Mouse (Mus musculus) hindbrain, postnatal 0 days (tissue): ENCODE results near the gene Il1r1. TPM values are rescaled to one million over a fixed set of nuclear protein-coding genes. Genes with fewer than 3 reads are reported as not detected.

Source experiments
- ATAC-seq: fragments of 200-750 bp; cut with Nextera tagmentation; 2 replicates; pipeline ENCODE4 v1.8.0; 2017; ENCODE audit warnings: mild to moderate bottlenecking, moderate TSS enrichment, moderate library complexity
- DNase-seq: peaks from one replicate; pipeline ENCODE4 v3.0.0-alpha.2; 2015; ENCODE audit warnings: low spot score
- H3K27ac ChIP-seq: fragments of 300-500 bp; sonication (generic); 2 replicates; pipeline ENCODE4 v1.5.1; 2014; ENCODE audit warnings: mild to moderate bottlenecking
- H3K27me3 ChIP-seq: fragments of 300-500 bp; sonication (generic); 2 replicates; pipeline ENCODE4 v1.6.1; 2014; ENCODE audit warnings: low read length, mixed read lengths; ENCODE audit not compliant: insufficient read depth
- H3K36me3 ChIP-seq: fragments of 300-500 bp; sonication (generic); 2 replicates; pipeline ENCODE4 v1.6.1; 2014; ENCODE audit warnings: low read length, mixed read lengths; ENCODE audit not compliant: insufficient read depth
- H3K4me1 ChIP-seq: fragments of 300-500 bp; sonication (generic); 2 replicates; pipeline ENCODE4 v1.6.1; 2014; ENCODE audit warnings: antibody characterized with exemption, low read length, mixed read lengths; ENCODE audit not compliant: insufficient read depth
- H3K4me2 ChIP-seq: fragments of 300-500 bp; sonication (generic); 2 replicates; pipeline ENCODE4 v1.6.1; 2014; ENCODE audit warnings: low read depth, mild to moderate bottlenecking, low read length, moderate library complexity, mixed read lengths
- H3K4me3 ChIP-seq: fragments of 300-500 bp; sonication (generic); 2 replicates; pipeline ENCODE4 v1.5.1; 2014; ENCODE audit warnings: low read length
- H3K9ac ChIP-seq: fragments of 300-500 bp; sonication (generic); replicated peaks from 2 replicates; pipeline ENCODE4 v1.6.1; 2014; ENCODE audit warnings: mild to moderate bottlenecking, low read length, moderate library complexity, mixed read lengths
- H3K9me3 ChIP-seq: fragments of 300-500 bp; sonication (generic); 2 replicates; pipeline ENCODE4 v1.6.1; 2016; ENCODE audit warnings: low read length, mixed read lengths
- CTCF ChIP-seq: IDR thresholded peaks from 2 replicates; pipeline ENCODE4 v1.5.1; 2016; ENCODE audit warnings: antibody characterized with exemption, control low read depth, low read depth
- WGBS: fragments of 180-500 bp; shearing (Covaris S2); extraction: QIAGEN DNeasy Blood & Tissue Kit; methylation state at CpG from one replicate; pipeline ENCODE4 v1.1.7; 2014; 5-methylcytosine and 5-hydroxymethylcytosine counted together
- polyA plus RNA-seq: library from polyadenylated mRNA; unstranded; fragments of >200 nt; fragmentation: Nextera tagmentation; extraction: Ambion mirVana; gene quantifications from 2 replicates; pipeline ENCODE4 v1.2.1, GENCODE M21; 2015
- total RNA-seq: library from RNA; depleted of rRNA; stranded (reverse); fragments of >200 nt; gene quantifications from 2 replicates; pipeline ENCODE4 v1.2.3, GENCODE M21; 2014

Il1r1 gene
- total and polyA plus RNA-seq, 2 experiments from 2014 or later, result 0.63 to 0.78 TPM

DNA sequence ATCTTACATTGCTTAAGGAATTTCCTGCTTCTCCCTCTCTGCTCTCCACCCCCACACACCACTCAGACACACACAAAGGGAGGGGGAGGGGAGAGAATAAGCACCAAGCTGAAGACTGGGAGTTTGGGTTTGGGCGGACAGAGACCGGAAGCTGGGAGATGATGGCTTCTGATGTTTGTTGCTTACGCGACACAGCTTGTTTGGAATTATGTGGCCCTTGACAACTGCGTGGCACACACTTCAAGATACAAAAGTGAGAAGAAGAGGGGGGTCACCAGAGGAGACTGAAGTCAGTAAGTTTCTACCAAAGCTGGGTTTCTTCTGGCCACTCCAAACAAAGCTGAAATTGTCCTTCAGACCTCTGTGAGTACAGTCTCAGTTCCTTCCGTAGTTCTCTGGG, 99.6 kb downstream of the Il1r1 start, which contains the start of gene Il1rl2:
Il1rl2 (plus strand) TSS at position 154 of the 400 bp plus-strand sequence.
- H3K36me3 ChIP-seq, result no peaks in the 10 kb centered on the region
- H3K27ac ChIP-seq, result no peak within 1 kb of the TSS
- H3K9ac ChIP-seq, result peak within 1 kb of the TSS; percentile 2
- H3K9me3 ChIP-seq, result no peaks in the 10 kb centered on the region
- no peak for TF ChIP-seq CTCF
- H3K4me3 ChIP-seq, result peak within 1 kb of the TSS; percentile 37
- H3K4me2 ChIP-seq, result peak within 1 kb of the TSS; percentile 75
- WGBS, result 38% methylated on average over 6 of the region's 6 CpGs
- H3K27me3 ChIP-seq, result peaks cover 19% of the 10 kb centered on the region
- DNase-seq, result no peak
- H3K4me1 ChIP-seq, result peaks cover 5% of the 10 kb centered on the region; the same call in 1 of the 2 replicates
- ATAC-seq, result no peak

DNA sequence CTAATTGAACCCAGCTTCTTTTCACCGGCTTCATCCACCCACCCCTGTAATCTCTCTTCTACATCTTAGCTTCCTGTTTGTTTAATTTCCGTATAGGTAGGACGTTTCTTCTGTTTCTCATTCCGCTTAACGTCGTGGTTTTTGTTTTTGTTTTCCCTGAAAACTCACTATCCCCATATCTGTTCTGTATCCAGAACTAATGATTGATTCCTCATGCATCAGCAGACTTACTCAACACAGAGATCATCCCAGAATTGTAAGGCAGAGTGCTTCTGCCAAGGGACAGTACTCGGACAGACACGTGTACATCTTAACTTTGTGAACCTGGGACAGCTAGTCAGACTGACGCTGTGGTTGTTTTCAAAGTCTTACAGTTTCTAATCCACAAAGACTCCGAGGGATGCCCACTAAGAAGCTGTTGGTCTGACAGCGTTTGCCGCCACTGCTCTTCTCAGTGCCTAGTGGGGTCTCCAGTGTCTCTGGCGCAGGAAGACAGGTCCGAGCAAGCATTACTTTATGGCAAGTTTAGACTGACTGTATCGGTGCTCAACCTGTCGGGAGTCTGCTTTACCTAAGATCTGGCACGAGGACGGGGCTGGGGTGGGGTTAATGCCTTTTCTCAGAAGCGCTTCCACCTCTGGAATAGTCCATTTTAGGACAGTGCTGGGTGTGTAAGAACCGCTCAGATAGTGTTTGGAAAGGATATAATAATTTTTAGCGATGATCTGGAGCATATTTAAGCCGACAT, 100.2 kb downstream of the Il1r1 start:
- 8% methylated on average over 22 of the region's 22 CpGs for WGBS
- H3K27me3 ChIP-seq, result peaks cover 19% of the 10 kb centered on the region
- H3K9me3 ChIP-seq, result no peaks in the 10 kb centered on the region
- peak overlapping the region; percentile 2 for H3K9ac ChIP-seq
- DNase-seq (peak; percentile 4), ATAC-seq (no peak)
- H3K4me3 ChIP-seq, result peak overlapping the region; percentile 37
- H3K4me2 ChIP-seq, result peak overlapping the region; percentile 75
- no peaks in the 10 kb centered on the region for H3K36me3 ChIP-seq
- no peak overlapping the region for H3K27ac ChIP-seq
- no peak for TF ChIP-seq CTCF
- peaks cover 5% of the 10 kb centered on the region; the same call in 1 of the 2 replicates for H3K4me1 ChIP-seq

DNA sequence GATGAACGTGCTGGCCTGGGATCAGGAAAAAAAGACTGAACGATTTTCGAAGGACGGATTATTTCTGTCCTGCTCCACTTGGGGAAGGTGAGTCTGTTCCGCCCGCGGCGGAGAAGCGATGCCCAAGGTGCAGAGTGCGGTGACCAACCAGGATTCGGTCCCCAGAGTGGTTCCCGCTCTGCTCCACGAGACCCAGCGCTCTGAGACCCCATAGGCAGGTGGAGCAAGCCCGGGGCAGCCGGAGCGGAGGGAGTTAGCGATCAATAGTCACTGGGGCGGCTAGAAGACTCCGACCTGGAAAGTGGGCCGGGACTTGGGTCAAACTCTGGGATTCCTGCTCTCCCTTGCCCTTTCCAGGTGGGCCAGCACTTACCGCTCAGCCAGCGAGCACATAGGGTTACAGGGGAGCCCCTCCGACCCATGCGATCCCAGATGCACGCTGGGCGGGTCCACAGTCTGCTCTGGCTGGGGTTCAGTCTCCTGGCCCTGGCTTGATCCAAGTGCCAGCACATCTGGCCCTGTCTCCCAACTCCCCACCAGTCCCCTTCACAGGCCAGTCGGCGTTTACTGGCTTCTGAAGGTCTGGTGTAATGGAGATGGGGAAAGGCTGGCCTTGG, 100.9 kb downstream of the Il1r1 start:
- H3K27ac ChIP-seq, result no peak overlapping the region
- H3K36me3 ChIP-seq, result no peaks in the 10 kb centered on the region
- H3K9ac ChIP-seq, result peak overlapping the region; percentile 2
- H3K9me3 ChIP-seq, result no peaks in the 10 kb centered on the region
- H3K4me1 ChIP-seq, result peaks cover 5% of the 10 kb centered on the region; the same call in 1 of the 2 replicates
- ATAC-seq, result no peak
- H3K27me3 ChIP-seq, result peaks cover 19% of the 10 kb centered on the region
- no peak for TF ChIP-seq CTCF
- H3K4me3 ChIP-seq, result peak overlapping the region; percentile 37
- DNase-seq, result no peak
- WGBS, result 4% methylated on average over 28 of the region's 29 CpGs
- H3K4me2 ChIP-seq, result peak overlapping the region; percentile 75

DNA sequence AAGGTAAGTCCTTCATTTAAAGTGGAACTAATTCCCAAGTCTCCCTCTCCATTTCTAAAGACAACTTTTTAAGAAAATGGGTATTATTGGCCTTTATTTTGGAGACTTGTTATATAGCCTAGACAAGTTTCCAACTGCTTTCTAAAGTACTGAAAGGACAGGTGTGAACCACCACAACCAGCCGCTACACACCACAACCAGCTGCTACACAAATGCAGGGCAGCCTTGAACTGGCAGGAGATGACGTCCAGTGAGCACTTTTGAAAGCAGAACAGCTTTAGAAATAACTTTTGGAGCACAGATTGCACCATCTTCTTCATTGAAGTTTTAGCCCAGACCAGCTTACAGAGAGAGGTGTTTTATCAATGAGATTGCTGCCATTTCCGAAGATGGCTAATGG, 102.7 kb downstream of the Il1r1 start:
- Histone ChIP-seq H3K4me1 (peaks cover 5% of the 10 kb centered on the region; the same call in 1 of the 2 replicates), H3K9ac (no peak overlapping the region), H3K4me3 (no peak overlapping the region), H3K27me3 (peaks cover 19% of the 10 kb centered on the region), H3K36me3 (no peaks in the 10 kb centered on the region), H3K4me2 (no peak overlapping the region), H3K27ac (no peak overlapping the region), H3K9me3 (no peaks in the 10 kb centered on the region)
- ATAC-seq, result no peak
- 92% methylated on average over 3 of the region's 3 CpGs for WGBS
- no peak for DNase-seq
- no peak for TF ChIP-seq CTCF

DNA sequence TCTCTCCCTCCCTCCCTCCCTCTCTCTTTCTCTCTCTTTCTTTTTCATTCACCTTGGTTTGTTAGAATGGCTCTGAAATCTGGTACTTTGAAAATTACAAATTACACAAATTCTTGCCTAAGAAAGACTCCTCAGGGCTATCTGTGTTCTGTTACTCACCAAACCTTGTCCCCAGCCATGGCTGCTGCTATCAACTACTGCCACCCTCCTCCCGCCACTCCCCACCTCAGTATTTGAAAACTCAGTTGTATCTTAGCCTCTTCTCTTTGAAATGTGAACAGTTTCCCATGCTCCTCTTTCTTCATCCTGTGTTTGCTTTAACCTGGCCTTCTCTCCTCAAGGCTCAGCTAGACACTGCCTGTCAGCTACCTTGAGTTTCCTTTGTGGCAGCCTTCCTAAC, 104.6 kb downstream of the Il1r1 start:
- DNase-seq, result no peak
- no peak for ATAC-seq
- H3K9ac ChIP-seq, result no peak overlapping the region
- peaks cover 19% of the 10 kb centered on the region for H3K27me3 ChIP-seq
- H3K4me3 ChIP-seq, result no peak overlapping the region
- H3K9me3 ChIP-seq, result no peaks in the 10 kb centered on the region
- H3K4me2 ChIP-seq, result no peak overlapping the region
- H3K27ac ChIP-seq, result no peak overlapping the region
- no peak for TF ChIP-seq CTCF
- 69% methylated on average over 1 of the region's 1 CpGs for WGBS
- H3K4me1 ChIP-seq, result peaks cover 5% of the 10 kb centered on the region; the same call in 1 of the 2 replicates
- H3K36me3 ChIP-seq, result no peaks in the 10 kb centered on the region

DNA sequence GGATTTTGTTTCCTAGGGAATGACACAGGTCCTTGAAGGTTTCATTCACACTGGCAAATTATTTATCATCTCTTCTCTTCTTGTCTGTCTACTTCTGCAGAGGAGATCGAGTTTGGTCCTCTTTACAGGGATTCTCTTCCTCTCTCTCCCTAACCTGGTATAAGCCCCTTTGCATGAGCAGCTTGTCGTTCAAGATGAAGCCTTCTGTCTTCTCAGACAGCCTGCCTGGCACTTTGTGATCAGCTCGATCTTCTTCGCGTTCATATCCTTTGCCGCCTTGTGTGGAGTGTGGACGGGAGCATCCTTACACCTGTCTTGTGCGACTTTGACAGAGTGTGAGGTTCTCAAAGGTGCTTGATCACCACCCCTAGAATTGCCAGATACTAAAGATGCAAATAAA, 105.3 kb downstream of the Il1r1 start:
- WGBS, result 84% methylated on average over 8 of the region's 8 CpGs
- H3K4me2 ChIP-seq, result no peak overlapping the region
- H3K27me3 ChIP-seq, result peaks cover 16% of the 10 kb centered on the region
- TF ChIP-seq CTCF, result no peak
- ATAC-seq, result no peak
- H3K36me3 ChIP-seq, result no peaks in the 10 kb centered on the region
- no peak for DNase-seq
- H3K4me1 ChIP-seq, result peaks cover 5% of the 10 kb centered on the region; the same call in 1 of the 2 replicates
- H3K4me3 ChIP-seq, result no peak overlapping the region
- H3K27ac ChIP-seq, result no peak overlapping the region
- no peak overlapping the region for H3K9ac ChIP-seq
- no peaks in the 10 kb centered on the region for H3K9me3 ChIP-seq

DNA sequence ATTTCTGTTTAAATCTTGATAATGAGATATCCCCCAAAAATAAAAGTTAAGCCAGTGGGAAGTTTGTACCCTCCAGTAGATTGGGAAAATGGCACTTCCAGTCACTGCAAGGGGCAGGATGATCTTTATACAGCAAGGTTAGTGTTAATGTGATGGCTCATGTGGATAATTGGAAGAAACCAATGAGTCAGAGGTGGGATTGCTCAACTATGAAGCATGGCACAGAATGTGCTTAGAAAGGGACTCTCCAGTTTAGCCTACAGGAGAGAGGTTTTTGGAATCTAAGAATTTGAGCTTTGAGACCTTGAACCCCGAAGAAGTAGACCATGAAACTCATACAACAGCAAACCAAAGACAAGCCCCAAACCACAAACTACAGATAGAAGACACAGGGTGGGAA, 114.5 kb downstream of the Il1r1 start:
- 85% methylated on average over 1 of the region's 1 CpGs for WGBS
- H3K4me2 ChIP-seq, result no peak overlapping the region
- no peak for DNase-seq

More for the DNA sequence above, 114.5 kb downstream of the Il1r1 start:
- Histone ChIP-seq H3K27ac (no peak overlapping the region), H3K9ac (no peak overlapping the region), H3K27me3 (no peaks in the 10 kb centered on the region), H3K9me3 (no peaks in the 10 kb centered on the region), H3K36me3 (no peaks in the 10 kb centered on the region), H3K4me1 (no peaks in the 10 kb centered on the region), H3K4me3 (no peak overlapping the region)
- no peak for ATAC-seq
- TF ChIP-seq CTCF, result no peak
